Mouse (Mus musculus): Measurements from ENCODE around the gene Pdzd11.

Pdzd11 gene

GRCm38 (mm10) chrX:100625802-100626793, at the start of gene Pdzd11:
Gene Pdzd11 (minus strand): TSS chrX:100626568.
- DNase-seq (ENCODE audit: low read depth) = peak; percentile 95

- no peak for DNase-seq (ENCODE audit: low read depth)
Observed at GRCm38 (mm10) chrX:100664825-100665224, 38.5 kb upstream of the Pdzd11 start.

- peak; percentile 27 for DNase-seq (ENCODE audit: low read depth)
Observed at GRCm38 (mm10) chrX:100652848-100653247, 26.5 kb upstream of the Pdzd11 start.

GRCm38 (mm10) chrX:100638477-100638876, 12.1 kb upstream of the Pdzd11 start:
- DNase-seq (ENCODE audit: low read depth) = no peak

GRCm38 (mm10) chrX:100629076-100629475, 2.7 kb upstream of the Pdzd11 start:
- no peak for DNase-seq (ENCODE audit: low read depth)

- DNase-seq (ENCODE audit: low read depth) = no peak
Observed at GRCm38 (mm10) chrX:100625546-100625801, 894 bp downstream of the Pdzd11 start, which contains the start of gene Kif4. Gene Kif4 (plus strand): TSS chrX:100625737.

- peak; percentile 56 for DNase-seq (ENCODE audit: low read depth)
Observed at GRCm38 (mm10) chrX:100625146-100625545, 1.2 kb downstream of the Pdzd11 start.

- no peak for DNase-seq (ENCODE audit: low read depth)
Observed at GRCm38 (mm10) chrX:100624242-100624641, 2.1 kb downstream of the Pdzd11 start.

- peak; percentile 61 for DNase-seq (ENCODE audit: low read depth)
Observed at GRCm38 (mm10) chrX:100621366-100621765, 5.0 kb downstream of the Pdzd11 start.

- no peak for DNase-seq (ENCODE audit: low read depth)
Observed at GRCm38 (mm10) chrX:100618488-100618887, 7.9 kb downstream of the Pdzd11 start.

GRCm38 (mm10) chrX:100605314-100605713, 21.1 kb downstream of the Pdzd11 start, which contains the start of gene Arr3:
Gene Arr3 (plus strand): TSS chrX:100605497.
- DNase-seq (ENCODE audit: low read depth) = no peak

- DNase-seq (ENCODE audit: low read depth) = no peak
Observed at GRCm38 (mm10) chrX:100599755-100600154, 26.6 kb downstream of the Pdzd11 start.

GRCm38 (mm10) chrX:100597439-100597838, 28.9 kb downstream of the Pdzd11 start:
- peak; percentile 58 for DNase-seq (ENCODE audit: low read depth)

- no peak for DNase-seq (ENCODE audit: low read depth)
Observed at GRCm38 (mm10) chrX:100594791-100595190, 31.6 kb downstream of the Pdzd11 start, which contains the start of gene P2ry4. Gene P2ry4 (minus strand): TSS chrX:100594869.

Data from NIH3T3 (cell line).